Mouse (Mus musculus): Measurements from ENCODE around the gene Chd9. TPM values are rescaled to one million over a fixed set of nuclear protein-coding genes. Genes with fewer than 3 reads are reported as not detected.
A peak's percentile ranks its signal among the peaks of the same experiment; 100 is the strongest.

Chd9 gene
- polyA plus RNA-seq, 1 experiment, result 0.03 TPM

- Histone ChIP-seq H3K9me3 (ENCODE audit: control insufficient read depth, low read length) (no peaks in the 10 kb centered on the region), H3K27me3 (ENCODE audit: control insufficient read depth) (no peaks in the 10 kb centered on the region), H3K4me1 (ENCODE audit: control insufficient read depth) (peaks cover 2% of the 10 kb centered on the region; the same call in 1 of the 2 replicates), H3K4me3 (replicated peaks) (no peak overlapping the region), H3K36me3 (ENCODE audit: control insufficient read depth) (no peaks in the 10 kb centered on the region)
- TF ChIP-seq TAL1 (IDR thresholded peaks at IDR 0.05; ENCODE audit: low read length) (no peak), GATA1 (IDR thresholded peaks at IDR 0.05; ENCODE audit: low read length) (no peak)
These were observed 8.4 kb upstream of the Chd9 start for GRCm38 (mm10) chr8:90819561-90820320.

DNA sequence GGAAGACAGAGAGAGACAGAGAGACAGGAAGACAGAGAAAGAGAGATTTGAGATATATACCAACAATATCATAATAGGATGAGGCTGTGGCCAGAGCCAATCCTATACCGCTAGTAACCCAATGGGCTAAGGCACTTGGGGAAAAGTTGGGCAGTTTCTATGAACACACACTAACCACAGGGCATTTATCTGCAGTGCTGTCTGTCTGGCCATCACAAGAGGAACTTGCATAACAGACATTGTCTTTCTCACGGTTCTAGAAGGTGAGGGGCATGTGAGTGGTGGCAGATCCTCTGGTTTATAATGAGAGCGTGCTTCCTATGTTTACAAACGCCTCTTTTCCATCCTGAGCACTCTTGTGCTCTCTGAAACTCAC, 7.8 kb upstream of the Chd9 start:
- Histone ChIP-seq H3K9me3 (ENCODE audit: control insufficient read depth, low read length) (no peaks in the 10 kb centered on the region), H3K36me3 (ENCODE audit: control insufficient read depth) (no peaks in the 10 kb centered on the region), H3K27me3 (ENCODE audit: control insufficient read depth) (no peaks in the 10 kb centered on the region), H3K4me3 (replicated peaks) (no peak overlapping the region), H3K4me1 (ENCODE audit: control insufficient read depth) (peaks cover 2% of the 10 kb centered on the region; the same call in 1 of the 2 replicates)
- TF ChIP-seq GATA1 (IDR thresholded peaks at IDR 0.05; ENCODE audit: low read length), result no peak
- no peak for TF ChIP-seq TAL1 (IDR thresholded peaks at IDR 0.05; ENCODE audit: low read length)

DNA sequence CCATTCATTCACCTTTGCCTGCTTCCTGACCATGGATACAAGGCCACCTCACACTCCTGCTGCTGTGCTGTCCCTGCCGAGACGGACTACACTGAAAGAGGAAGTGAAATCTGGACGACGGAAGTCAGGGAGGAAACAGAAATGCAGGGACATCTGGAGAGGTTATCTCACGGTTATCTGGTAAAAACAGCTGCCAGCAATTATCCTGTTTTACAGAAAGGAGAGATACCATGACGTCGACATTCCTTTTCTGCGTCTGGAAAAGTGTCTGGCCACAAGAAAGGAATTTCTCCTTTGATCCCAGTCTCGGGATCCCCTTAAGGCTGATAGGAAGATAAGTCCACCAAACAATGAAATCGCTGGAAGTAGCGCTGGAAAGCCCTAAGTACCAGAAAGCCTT, 5.7 kb upstream of the Chd9 start:
- H3K36me3 ChIP-seq (ENCODE audit: control insufficient read depth), result no peaks in the 10 kb centered on the region
- TF ChIP-seq TAL1 (IDR thresholded peaks at IDR 0.05; ENCODE audit: low read length) (no peak), GATA1 (IDR thresholded peaks at IDR 0.05; ENCODE audit: low read length) (no peak)
- peaks cover 2% of the 10 kb centered on the region; the same call in 1 of the 2 replicates for H3K4me1 ChIP-seq (ENCODE audit: control insufficient read depth)
- H3K27me3 ChIP-seq (ENCODE audit: control insufficient read depth), result no peaks in the 10 kb centered on the region
- H3K4me3 ChIP-seq (replicated peaks), result no peak overlapping the region
- no peaks in the 10 kb centered on the region for H3K9me3 ChIP-seq (ENCODE audit: control insufficient read depth, low read length)

GRCm38 (mm10) chr8:90825459-90825871, 2.7 kb upstream of the Chd9 start:
- Histone ChIP-seq H3K36me3 (ENCODE audit: control insufficient read depth) (no peaks in the 10 kb centered on the region), H3K4me3 (replicated peaks) (peak overlapping the region; percentile 12), H3K4me1 (ENCODE audit: control insufficient read depth) (peaks cover 27% of the 10 kb centered on the region), H3K9me3 (ENCODE audit: control insufficient read depth, low read length) (no peaks in the 10 kb centered on the region), H3K27me3 (ENCODE audit: control insufficient read depth) (no peaks in the 10 kb centered on the region)
- TF ChIP-seq TAL1 (IDR thresholded peaks at IDR 0.05; ENCODE audit: low read length) (no peak), GATA1 (IDR thresholded peaks at IDR 0.05; ENCODE audit: low read length) (no peak)

GRCm38 (mm10) chr8:90828987-90829740, 1.0 kb downstream of the Chd9 start:
- no peak for TF ChIP-seq GATA1 (IDR thresholded peaks at IDR 0.05; ENCODE audit: low read length)
- no peak for TF ChIP-seq TAL1 (IDR thresholded peaks at IDR 0.05; ENCODE audit: low read length)
- Histone ChIP-seq H3K9me3 (ENCODE audit: control insufficient read depth, low read length) (no peaks in the 10 kb centered on the region), H3K4me3 (replicated peaks) (peak overlapping the region; percentile 66), H3K4me1 (ENCODE audit: control insufficient read depth) (peaks cover 25% of the 10 kb centered on the region), H3K27me3 (ENCODE audit: control insufficient read depth) (no peaks in the 10 kb centered on the region), H3K36me3 (ENCODE audit: control insufficient read depth) (no peaks in the 10 kb centered on the region)

GRCm38 (mm10) chr8:90829825-90830224, 1.7 kb downstream of the Chd9 start:
- peak overlapping the region; percentile 66 for H3K4me3 ChIP-seq (replicated peaks)
- TF ChIP-seq TAL1 (IDR thresholded peaks at IDR 0.05; ENCODE audit: low read length) (peak; percentile 30; the same call in 1 of the 3 replicates), GATA1 (IDR thresholded peaks at IDR 0.05; ENCODE audit: low read length) (no peak)
- H3K9me3 ChIP-seq (ENCODE audit: control insufficient read depth, low read length), result no peaks in the 10 kb centered on the region
- peaks cover 25% of the 10 kb centered on the region for H3K4me1 ChIP-seq (ENCODE audit: control insufficient read depth)
- no peaks in the 10 kb centered on the region for H3K27me3 ChIP-seq (ENCODE audit: control insufficient read depth)
- no peaks in the 10 kb centered on the region for H3K36me3 ChIP-seq (ENCODE audit: control insufficient read depth)

DNA sequence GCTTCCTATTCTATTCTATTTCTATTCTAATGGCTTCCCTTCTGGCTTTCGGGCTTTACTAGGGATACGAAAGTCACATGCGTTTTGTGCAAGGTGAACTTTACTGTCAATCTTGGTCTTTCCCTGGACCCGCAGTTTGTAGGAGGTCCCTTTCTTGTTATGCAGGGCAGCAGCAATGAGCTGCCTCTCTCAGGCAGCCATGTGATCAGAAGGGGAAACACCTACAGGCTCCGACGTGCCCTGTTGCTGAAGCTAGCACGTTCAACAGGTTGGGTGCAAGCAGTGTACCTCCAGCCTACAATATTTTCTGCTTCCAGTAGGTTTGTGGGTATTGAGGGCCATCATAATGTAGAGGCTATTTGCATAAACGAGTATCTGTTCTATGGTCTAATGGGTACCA, 2.8 kb downstream of the Chd9 start:
- no peaks in the 10 kb centered on the region for H3K36me3 ChIP-seq (ENCODE audit: control insufficient read depth)
- H3K4me1 ChIP-seq (ENCODE audit: control insufficient read depth), result peaks cover 25% of the 10 kb centered on the region
- H3K4me3 ChIP-seq (replicated peaks), result no peak overlapping the region
- H3K27me3 ChIP-seq (ENCODE audit: control insufficient read depth), result no peaks in the 10 kb centered on the region
- TF ChIP-seq GATA1 (IDR thresholded peaks at IDR 0.05; ENCODE audit: low read length), result no peak
- TF ChIP-seq TAL1 (IDR thresholded peaks at IDR 0.05; ENCODE audit: low read length), result no peak
- no peaks in the 10 kb centered on the region for H3K9me3 ChIP-seq (ENCODE audit: control insufficient read depth, low read length)

GRCm38 (mm10) chr8:90832576-90833289, 4.6 kb downstream of the Chd9 start:
- no peaks in the 10 kb centered on the region for H3K27me3 ChIP-seq (ENCODE audit: control insufficient read depth)
- no peak overlapping the region for H3K4me3 ChIP-seq (replicated peaks)
- peaks cover 25% of the 10 kb centered on the region for H3K4me1 ChIP-seq (ENCODE audit: control insufficient read depth)
- TF ChIP-seq TAL1 (IDR thresholded peaks at IDR 0.05; ENCODE audit: low read length), result no peak
- no peak for TF ChIP-seq GATA1 (IDR thresholded peaks at IDR 0.05; ENCODE audit: low read length)
- no peaks in the 10 kb centered on the region for H3K36me3 ChIP-seq (ENCODE audit: control insufficient read depth)
- no peaks in the 10 kb centered on the region for H3K9me3 ChIP-seq (ENCODE audit: control insufficient read depth, low read length)

Data from erythroblast, embryonic 14.5 days (primary cell).